Mouse (Mus musculus): ENCODE measurements around the gene Sema3f.

The Sema3f gene

GRCm38 (mm10) chr9:107709697-107710483, at the start of gene Sema3f:
TSS of gene Sema3f (minus strand) at chr9:107710475.
- peak; percentile 49 to 74 for DNase-seq (ENCODE audit: low spot score in 2 of 2)

GRCm38 (mm10) chr9:107759593-107759992, 49.3 kb upstream of the Sema3f start:
- DNase-seq (ENCODE audit: low spot score in 2 of 2), result no peak

GRCm38 (mm10) chr9:107750378-107750777, 40.1 kb upstream of the Sema3f start:
- DNase-seq (ENCODE audit: low spot score in 2 of 2), result no peak

- DNase-seq (ENCODE audit: low spot score in 2 of 2), result no peak
Measured at GRCm38 (mm10) chr9:107748063-107748462, 37.8 kb upstream of the Sema3f start.

- DNase-seq (ENCODE audit: low spot score in 2 of 2), result no peak
Measured at GRCm38 (mm10) chr9:107747310-107747709, 37.0 kb upstream of the Sema3f start.

GRCm38 (mm10) chr9:107746679-107747078, 36.4 kb upstream of the Sema3f start:
- no peak for DNase-seq (ENCODE audit: low spot score in 2 of 2)

GRCm38 (mm10) chr9:107744061-107744460, 33.8 kb upstream of the Sema3f start:
- DNase-seq (ENCODE audit: low spot score in 2 of 2), result no peak

- peak; percentile 40 to 52 for DNase-seq (ENCODE audit: low spot score in 2 of 2)
Measured at GRCm38 (mm10) chr9:107738841-107739202, 28.5 kb upstream of the Sema3f start.

GRCm38 (mm10) chr9:107738020-107738840, 28.0 kb upstream of the Sema3f start:
- peak; percentile 79 to 88 for DNase-seq (ENCODE audit: low spot score in 2 of 2)

- no peak for DNase-seq (ENCODE audit: low spot score in 2 of 2)
Measured at GRCm38 (mm10) chr9:107736185-107736485, 25.9 kb upstream of the Sema3f start.

- no peak for DNase-seq (ENCODE audit: low spot score in 2 of 2)
Measured at GRCm38 (mm10) chr9:107735356-107736184, 25.3 kb upstream of the Sema3f start.

GRCm38 (mm10) chr9:107734567-107734971, 24.3 kb upstream of the Sema3f start:
- no peak for DNase-seq (ENCODE audit: low spot score in 2 of 2)

- DNase-seq (ENCODE audit: low spot score in 2 of 2), result no peak
Measured at GRCm38 (mm10) chr9:107729709-107730108, 19.4 kb upstream of the Sema3f start.

GRCm38 (mm10) chr9:107728919-107729670, 18.8 kb upstream of the Sema3f start:
- no peak for DNase-seq (ENCODE audit: low spot score in 2 of 2)

- DNase-seq (ENCODE audit: low spot score in 2 of 2), result no peak
Measured at GRCm38 (mm10) chr9:107727041-107727440, 16.8 kb upstream of the Sema3f start.

- no peak for DNase-seq (ENCODE audit: low spot score in 2 of 2)
Measured at GRCm38 (mm10) chr9:107724796-107725195, 14.5 kb upstream of the Sema3f start.

- no peak for DNase-seq (ENCODE audit: low spot score in 2 of 2)
Measured at GRCm38 (mm10) chr9:107723794-107724531, 13.7 kb upstream of the Sema3f start.

- DNase-seq (ENCODE audit: low spot score in 2 of 2), result no peak
Measured at GRCm38 (mm10) chr9:107723292-107723691, 13.0 kb upstream of the Sema3f start.

GRCm38 (mm10) chr9:107718781-107719540, 8.7 kb upstream of the Sema3f start:
- DNase-seq (ENCODE audit: low spot score in 2 of 2), result no peak

GRCm38 (mm10) chr9:107716951-107717350, 6.7 kb upstream of the Sema3f start:
- DNase-seq (ENCODE audit: low spot score in 2 of 2), result no peak

All from spleen, postnatal 10 days (tissue).